Comparison of ENCODE assay signal across 26 mouse cellular contexts in genomic region chr7:19866490-19866889, GRCm38 (mm10). TPM values are rescaled to one million over a fixed set of nuclear protein-coding genes. Genes with fewer than 3 reads are reported as not detected.
DNase-seq lines count a peak whose midpoint lies in the region; TF ChIP-seq lines count a peak whose summit lies in the region.
"Had no signal": no experiment of that assay in that cellular context is flagged by ENCODE, and none has a peak within 500 bp of the region (broad histone marks: within the 10 kb centered on the region; RNA-seq: fewer than 3 reads in every experiment).

No protein-coding gene starts in this region.

- no peaks in the 10 kb centered on the region for H3K9me3 ChIP-seq in heart, embryonic 10.5 days
- H3K9me3 ChIP-seq: embryonic facial prominence, embryonic 12.5 days; forebrain, embryonic 13.5 days; hindbrain, embryonic 15.5 days; limb, embryonic 10.5 days; midbrain, embryonic 13.5 days; neural tube, embryonic 13.5 days had no signal

- no peaks in the 10 kb centered on the region for H3K79me2 ChIP-seq in liver, adult 2 months (ENCODE audit: control insufficient read depth, insufficient read depth, low read length)

- no peaks in the 10 kb centered on the region for H3K36me3 ChIP-seq in heart, embryonic 10.5 days
- H3K36me3 ChIP-seq in liver, adult 2 months (ENCODE audit: control insufficient read depth, insufficient read depth, low read length): no peaks in the 10 kb centered on the region
- H3K36me3 ChIP-seq: embryonic facial prominence, embryonic 12.5 days; heart, embryonic 12.5 days; hindbrain, embryonic 15.5 days; limb, embryonic 10.5 days; midbrain, embryonic 13.5 days; neural tube, embryonic 13.5 days had no signal

- H3K27ac ChIP-seq in heart, embryonic 10.5 days: no peak overlapping the region
- H3K27ac ChIP-seq in liver, adult 2 months (replicated peaks; ENCODE audit: insufficient read depth, low read depth, low read length): peak overlapping the region; percentile 98
- H3K27ac ChIP-seq in brown adipose tissue, adult 24 weeks (replicated peaks; ENCODE audit: low read depth, low read length): peak overlapping the region; percentile 56; the same call in 1 of the 2 replicates
- H3K27ac ChIP-seq: embryonic facial prominence, embryonic 12.5 days; forebrain, embryonic 13.5 days; hindbrain, embryonic 15.5 days; kidney, postnatal 0 days; limb, embryonic 10.5 days; liver, embryonic 14.5 days; midbrain, embryonic 13.5 days; neural tube, embryonic 13.5 days had no signal

- no peak overlapping the region for H3K4me3 ChIP-seq in heart, embryonic 10.5 days
- H3K4me3 ChIP-seq in liver, adult 2 months (ENCODE audit: insufficient read depth, low read depth, low read length): no peak overlapping the region
- H3K4me3 ChIP-seq in brown adipose tissue, adult 24 weeks (ENCODE audit: insufficient read depth, low read depth, low read length): no peak overlapping the region
- H3K4me3 ChIP-seq: embryonic facial prominence, embryonic 12.5 days; erythroblast, embryonic 14.5 days; forebrain, embryonic 13.5 days; heart, embryonic 12.5 days; hindbrain, embryonic 15.5 days; limb, embryonic 10.5 days; midbrain, embryonic 13.5 days; neural tube, embryonic 13.5 days had no signal

- no peak overlapping the region; the same call in 1 of the 2 replicates for H3K9ac ChIP-seq in liver, adult 2 months (ENCODE audit: low read depth, low read length)
- H3K9ac ChIP-seq: embryonic facial prominence, embryonic 12.5 days; forebrain, embryonic 13.5 days; heart, embryonic 12.5 days; hindbrain, embryonic 15.5 days; liver, embryonic 14.5 days; midbrain, embryonic 13.5 days; neural tube, embryonic 13.5 days had no signal

- no peak for TF ChIP-seq CTCF in liver, adult 2 months (IDR thresholded peaks at IDR 0.05; ENCODE audit: low read depth, low read length)

- H3K27me3 ChIP-seq in heart, embryonic 10.5 days (ENCODE audit: insufficient read depth, poor library complexity, severe bottlenecking): no peaks in the 10 kb centered on the region
- H3K27me3 ChIP-seq in liver, adult 2 months (ENCODE audit: control insufficient read depth, insufficient read depth, low read length): no peaks in the 10 kb centered on the region
- H3K27me3 ChIP-seq: embryonic facial prominence, embryonic 12.5 days; forebrain, embryonic 13.5 days; heart, embryonic 12.5 days; hindbrain, embryonic 15.5 days; midbrain, embryonic 13.5 days; neural tube, embryonic 13.5 days had no signal

- intact Hi-C loops in heart, postnatal 10 days (cut with DNase I): no loop called here

- TF ChIP-seq POLR2A in liver, adult 2 months (IDR thresholded peaks at IDR 0.05; ENCODE audit: extremely low read depth, insufficient read depth, low read length): no peak

- DNase-seq in heart, postnatal 10 days: peak; percentile 56 to 59
- no peak for DNase-seq in heart, embryonic 10.5 days (ENCODE audit: low spot score)
- DNase-seq in liver, adult 2 months (ENCODE audit: extremely low read depth, low read depth, low spot score): peak; percentile 95
- no peak for DNase-seq in liver
- peak; percentile 63 to 75 for DNase-seq in kidney, postnatal 36 days
- no peak for DNase-seq in thymus, postnatal 10 days (ENCODE audit: low spot score in 2 of 2)
- DNase-seq in cerebellum, adult 9-10 months: no peak
- DNase-seq: cerebellum, postnatal 10 days; gastrocnemius, postnatal 25 days; layer of hippocampus, adult 9-11 months; right cerebral cortex, adult 18-20 months; thymus, postnatal 4 days had no signal

- 69% methylated on average over 6 of the region's 6 CpGs for WGBS in heart, embryonic 10.5 days
- 14% methylated on average over 6 of the region's 6 CpGs for WGBS in liver, adult 2 months

- H3K4me1 ChIP-seq in heart, embryonic 10.5 days: 0 out of 2 replicates have a peak, but pooled peaks cover 3% of the 10 kb centered on the region
- H3K4me1 ChIP-seq in liver, adult 2 months (ENCODE audit: control insufficient read depth, insufficient read depth, low read length): peaks cover 28% of the 10 kb centered on the region
- H3K4me1 ChIP-seq in brown adipose tissue, adult 24 weeks (ENCODE audit: control insufficient read depth, insufficient read depth, insufficient read length, low read length): peaks cover 45% of the 10 kb centered on the region
- H3K4me1 ChIP-seq: embryonic facial prominence, embryonic 12.5 days; forebrain, embryonic 13.5 days; hindbrain, embryonic 15.5 days; limb, embryonic 10.5 days; midbrain, embryonic 13.5 days; neural tube, embryonic 13.5 days had no signal

RNA-seq across cellular contexts. Expression of gene Ceacam16, which starts 5.4 kb away (rescaled TPM):
- total RNA-seq in heart, postnatal 10 days (2021): not detected
- 0.09 TPM in 1 of 2 replicates, not detected in the other for polyA plus RNA-seq in heart, embryonic 10.5 days (2016; fragmentation: Nextera tagmentation; extraction: Ambion mirVana)
- total RNA-seq in liver, adult 2 months (2014; rRNA removed): 0.09 and 0.34 TPM in 2 replicates
- polyA plus RNA-seq in liver, adult 2 months (2012; rRNA removed): 0.09 and 0.11 TPM in 2 replicates
- not detected in 2 replicates for polyA plus RNA-seq in brown adipose tissue, adult 24 weeks (2012; ENCODE audit: insufficient read depth, insufficient read length, missing spikeins)
- total RNA-seq: gastrocnemius, postnatal 25 days; left cerebral cortex, adult 8-10 months; megakaryocyte progenitor cell, adult 5-6 weeks had no signal
- polyA plus RNA-seq: embryonic facial prominence, embryonic 12.5 days; erythroblast, embryonic 14.5 days; forebrain, embryonic 13.5 days; heart, embryonic 12.5 days; kidney, postnatal 0 days; limb, embryonic 10.5 days had no signal

RNA-seq across cellular contexts. Expression of gene Gm19345, which starts 14.7 kb away (rescaled TPM):
- not detected for total RNA-seq in heart, postnatal 10 days (2021)
- not detected in 2 replicates for polyA plus RNA-seq in heart, embryonic 10.5 days (2016; fragmentation: Nextera tagmentation; extraction: Ambion mirVana)
- not detected in 2 replicates for total RNA-seq in liver, adult 2 months (2014; rRNA removed)
- 0.11 TPM in 1 of 2 replicates, not detected in the other for polyA plus RNA-seq in liver, adult 2 months (2012; rRNA removed)
- not detected in 2 replicates for polyA plus RNA-seq in brown adipose tissue, adult 24 weeks (2012; ENCODE audit: insufficient read depth, insufficient read length, missing spikeins)
- total RNA-seq: gastrocnemius, postnatal 25 days; heart, postnatal 36 days; megakaryocyte progenitor cell, adult 5-6 weeks had no signal
- polyA plus RNA-seq: erythroblast, embryonic 14.5 days; heart, embryonic 12.5 days; kidney, postnatal 0 days; limb, embryonic 10.5 days; liver, embryonic 14.5 days had no signal

RNA-seq across cellular contexts. Expression of gene Ceacam19, which starts 21.3 kb away (rescaled TPM):
- total RNA-seq in heart, postnatal 10 days (2021): not detected
- polyA plus RNA-seq in heart, embryonic 10.5 days (2016; fragmentation: Nextera tagmentation; extraction: Ambion mirVana): not detected in 2 replicates
- not detected in 2 replicates for total RNA-seq in liver, adult 2 months (2014; rRNA removed)
- not detected in 2 replicates for polyA plus RNA-seq in liver, adult 2 months (2012; rRNA removed)
- polyA plus RNA-seq in brown adipose tissue, adult 24 weeks (2012; ENCODE audit: insufficient read depth, insufficient read length, missing spikeins): not detected in 2 replicates
- total RNA-seq: gastrocnemius, postnatal 25 days; heart, postnatal 36 days; left cerebral cortex, adult 8-10 months; megakaryocyte progenitor cell, adult 5-6 weeks had no signal
- polyA plus RNA-seq: embryonic facial prominence, embryonic 12.5 days; erythroblast, embryonic 14.5 days; forebrain, embryonic 13.5 days; heart, embryonic 12.5 days; hindbrain, embryonic 15.5 days; limb, embryonic 10.5 days; midbrain, embryonic 13.5 days; neural tube, embryonic 13.5 days had no signal

RNA-seq across cellular contexts. Expression of gene Bcl3, which starts 43.9 kb away (rescaled TPM):
- total RNA-seq in heart, postnatal 10 days (2021): 1 to 10 TPM; 5.6 to 5.7 TPM
- 1.3 and 2.7 TPM in 2 replicates for polyA plus RNA-seq in heart, embryonic 10.5 days (2016; fragmentation: Nextera tagmentation; extraction: Ambion mirVana)
- total RNA-seq in liver, adult 2 months (2014; rRNA removed): 3.0 and 7.4 TPM in 2 replicates
- 72.8 and 76.8 TPM in 2 replicates for polyA plus RNA-seq in liver, adult 2 months (2012; rRNA removed)
- polyA plus RNA-seq in brown adipose tissue, adult 24 weeks (2012; ENCODE audit: insufficient read depth, insufficient read length, missing spikeins): 14.7 and 24.3 TPM in 2 replicates

RNA-seq across cellular contexts. Expression of gene Pvr, which starts 54.5 kb away (rescaled TPM):
- 10 to 100 TPM; 21.2 to 23.1 TPM for total RNA-seq in heart, postnatal 10 days (2021)
- 12.9 and 15.0 TPM in 2 replicates for polyA plus RNA-seq in heart, embryonic 10.5 days (2016; fragmentation: Nextera tagmentation; extraction: Ambion mirVana)
- 5.1 and 7.6 TPM in 2 replicates for total RNA-seq in liver, adult 2 months (2014; rRNA removed)
- 3.4 and 6.8 TPM in 2 replicates for polyA plus RNA-seq in liver, adult 2 months (2012; rRNA removed)
- 7.3 and 9.2 TPM in 2 replicates for polyA plus RNA-seq in brown adipose tissue, adult 24 weeks (2012; ENCODE audit: insufficient read depth, insufficient read length, missing spikeins)

Comparison
In these comparisons a context has a peak if more than half of its experiments do, and no peak if none do; other contexts are left out.
1. DNase-seq: peak in heart, postnatal 10 days (2 of 2), liver, adult 2 months (single experiment) and kidney, postnatal 36 days (2 of 2); none in heart, embryonic 10.5 days (single experiment), liver (single experiment), thymus, postnatal 10 days (0 of 2) and cerebellum, adult 9-10 months (single experiment).